In the genomic region with DNA sequence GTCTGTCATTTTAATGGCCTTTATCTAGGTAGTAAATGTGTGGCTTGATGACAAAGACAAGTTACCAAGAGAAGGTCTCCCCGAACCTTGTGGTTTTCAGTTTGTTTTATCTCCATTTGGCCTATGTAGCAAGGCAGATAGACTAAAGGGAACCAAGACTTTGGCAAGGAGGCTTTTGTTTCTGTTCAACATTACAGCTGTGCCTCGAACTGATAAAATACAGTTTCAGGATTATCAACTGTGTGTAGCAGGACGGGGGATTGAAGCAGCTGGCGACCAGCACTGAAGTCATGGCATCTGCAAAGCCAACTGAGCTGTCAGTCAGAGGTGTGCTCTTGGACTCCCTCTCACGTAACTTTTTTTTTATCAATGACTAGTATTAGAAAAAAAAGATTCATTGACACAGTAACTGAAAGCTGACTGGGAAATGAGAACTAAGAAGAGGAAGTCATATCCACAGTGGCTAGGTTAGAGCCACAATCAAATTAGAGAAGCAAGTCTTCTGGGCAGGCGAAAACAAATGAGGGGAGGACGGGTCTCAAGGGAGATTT, we compare ENCODE assay signal across 13 mouse cellular contexts. TPM values are rescaled to one million over a fixed set of nuclear protein-coding genes. Genes with fewer than 3 reads are reported as not detected.
DNase-seq lines count a peak whose midpoint lies in the region; ATAC-seq and TF ChIP-seq lines count a peak whose summit lies in the region.
"Had no signal": no experiment of that assay in that cellular context is flagged by ENCODE, and none has a peak within 500 bp of the region (broad histone marks: within the 10 kb centered on the region; RNA-seq: fewer than 3 reads in every experiment).

No protein-coding gene starts in this region.

- ATAC-seq in granulocyte monocyte progenitor cell, adult 5-6 weeks (replicated peaks; ENCODE audit: poor library complexity, severe bottlenecking): peak; percentile 64
- ATAC-seq: inflammation-experienced regulatory T-cells, adult 6 months had no signal

- TF ChIP-seq CTCF in C2C12 (IDR thresholded peaks at IDR 0.05; ENCODE audit: control insufficient read depth, insufficient read depth, insufficient read length): no peak

- no peaks in the 10 kb centered on the region for H3K27me3 ChIP-seq in C2C12 (ENCODE audit: control insufficient read depth, insufficient read depth, insufficient read length)
- H3K27me3 ChIP-seq in megakaryocyte, embryonic 14.5 days (replicated peaks): no peaks in the 10 kb centered on the region
- H3K27me3 ChIP-seq: heart, embryonic 15.5 days had no signal

- H3K79me2 ChIP-seq in C2C12 (ENCODE audit: control insufficient read depth, insufficient read depth): peaks cover 23% of the 10 kb centered on the region

- H3K36me3 ChIP-seq in C2C12 (ENCODE audit: control insufficient read depth, insufficient read depth): peaks cover 4% of the 10 kb centered on the region
- no peaks in the 10 kb centered on the region for H3K36me3 ChIP-seq in megakaryocyte, embryonic 14.5 days (replicated peaks; ENCODE audit: low read length)
- H3K36me3 ChIP-seq: heart, embryonic 15.5 days had no signal

- peak; percentile 81 for DNase-seq in A20 (ENCODE audit: low read depth, low spot score)
- DNase-seq in cerebellum, adult 11 months: no peak
- DNase-seq in cerebellum, adult 9-10 months: no peak
- no peak for DNase-seq in kidney, postnatal 4 days
- DNase-seq: adrenal gland, postnatal 36 days; cerebellum, postnatal 36 days; kidney, postnatal 36 days; lung, embryonic 14.5 days had no signal

- no peak overlapping the region for H3ac ChIP-seq in C2C12 (ENCODE audit: control insufficient read depth, insufficient read length, low read depth)

- H3K4me1 ChIP-seq in megakaryocyte, embryonic 14.5 days: peaks cover 33% of the 10 kb centered on the region

- H3K4me3 ChIP-seq in C2C12 (ENCODE audit: insufficient read depth, poor library complexity, severe bottlenecking): no peak overlapping the region
- peak overlapping the region; percentile 88 for H3K4me3 ChIP-seq in megakaryocyte, embryonic 14.5 days (replicated peaks)
- H3K4me3 ChIP-seq: heart, embryonic 15.5 days had no signal

- H3K9me3 ChIP-seq in megakaryocyte, embryonic 14.5 days: no peaks in the 10 kb centered on the region
- H3K9me3 ChIP-seq: heart, embryonic 15.5 days had no signal

- H3K79me3 ChIP-seq in C2C12 (ENCODE audit: low read depth): peaks cover 13% of the 10 kb centered on the region

TF ChIP-seq in C2C12, 6 proteins besides CTCF, POLR2A, EP300 and RAD21:
- no peak for TF ChIP-seq CEBPB (IDR thresholded peaks at IDR 0.05; ENCODE audit: low read depth)
- peak; percentile 20 for TF ChIP-seq MYOD1 (IDR thresholded peaks at IDR 0.05; ENCODE audit: control insufficient read depth, insufficient read length, low read depth)

RNA-seq across cellular contexts. Expression of a gene that starts 2.8 kb away (rescaled TPM):
- polyA plus RNA-seq in C2C12 (2012; fragmentation: generic; extraction: Trizol): 2.7 TPM
- 19.4 and 25.6 TPM in 2 replicates for total RNA-seq in granulocyte monocyte progenitor cell, adult 5-6 weeks (2014; fragmentation: Nextera tagmentation)
- total RNA-seq in granulocyte monocyte progenitor cell, adult 5-6 weeks (2017): 25.7 and 30.9 TPM in 2 replicates
- polyA plus RNA-seq in megakaryocyte, embryonic 14.5 days (2012; ENCODE audit: insufficient read depth, low replicate concordance): 0.07 TPM in 1 of 2 replicates, not detected in the other
